Mouse (Mus musculus) liver, embryonic 12.5 days (tissue): ENCODE data around the gene Ripor2. TPM values are rescaled to one million over a fixed set of nuclear protein-coding genes. Genes with fewer than 3 reads are reported as not detected.

Experiments used
- ATAC-seq: fragments of 200-750 bp; cut with Nextera tagmentation; 2 replicates; pipeline ENCODE4 v1.8.0; 2017; ENCODE audit warnings: moderate number of reproducible peaks, mild to moderate bottlenecking, moderate library complexity
- H3K27ac ChIP-seq: fragments of 300-500 bp; sonication (generic); 2 replicates; pipeline ENCODE4 v1.5.1; 2016; ENCODE audit warnings: mild to moderate bottlenecking
- H3K27me3 ChIP-seq: fragments of 300-500 bp; sonication (generic); replicated peaks from 2 replicates; pipeline ENCODE4 v1.6.1; 2016; ENCODE audit warnings: mild to moderate bottlenecking, moderate library complexity
- H3K36me3 ChIP-seq: fragments of 300-500 bp; sonication (generic); 2 replicates; pipeline ENCODE4 v1.6.1; 2016; ENCODE audit warnings: mild to moderate bottlenecking, moderate library complexity
- H3K4me1 ChIP-seq: fragments of 300-500 bp; sonication (generic); 2 replicates; pipeline ENCODE4 v1.6.1; 2016
- H3K4me2 ChIP-seq: fragments of 300-500 bp; sonication (generic); 2 replicates; pipeline ENCODE4 v1.6.1; 2016; ENCODE audit warnings: mild to moderate bottlenecking, moderate library complexity
- H3K4me3 ChIP-seq: fragments of 300-500 bp; sonication (generic); 2 replicates; pipeline ENCODE4 v1.5.1; 2016; ENCODE audit warnings: mild to moderate bottlenecking, moderate library complexity
- H3K9ac ChIP-seq: fragments of 300-500 bp; sonication (generic); 2 replicates; pipeline ENCODE4 v1.6.1; 2016; ENCODE audit warnings: mild to moderate bottlenecking, moderate library complexity
- H3K9me3 ChIP-seq: fragments of 300-500 bp; sonication (generic); replicated peaks from 2 replicates; pipeline ENCODE4 v1.6.1; 2016; ENCODE audit warnings: mild to moderate bottlenecking, moderate library complexity
- WGBS: fragments of 180-500 bp; shearing (Covaris S2); methylation state at CpG from one replicate; pipeline ENCODE4 v1.1.7; 2016; ENCODE audit not compliant: insufficient replicate concordance; 5-methylcytosine and 5-hydroxymethylcytosine counted together
- polyA plus RNA-seq: library from polyadenylated mRNA; unstranded; fragments of >200 nt; fragmentation: Nextera tagmentation; extraction: Ambion mirVana; gene quantifications from 2 replicates; pipeline ENCODE4 v1.2.1, GENCODE M21; 2016

Gene Ripor2
- polyA plus RNA-seq, 1 experiment from 2014 or later = 8.3 TPM

DNA sequence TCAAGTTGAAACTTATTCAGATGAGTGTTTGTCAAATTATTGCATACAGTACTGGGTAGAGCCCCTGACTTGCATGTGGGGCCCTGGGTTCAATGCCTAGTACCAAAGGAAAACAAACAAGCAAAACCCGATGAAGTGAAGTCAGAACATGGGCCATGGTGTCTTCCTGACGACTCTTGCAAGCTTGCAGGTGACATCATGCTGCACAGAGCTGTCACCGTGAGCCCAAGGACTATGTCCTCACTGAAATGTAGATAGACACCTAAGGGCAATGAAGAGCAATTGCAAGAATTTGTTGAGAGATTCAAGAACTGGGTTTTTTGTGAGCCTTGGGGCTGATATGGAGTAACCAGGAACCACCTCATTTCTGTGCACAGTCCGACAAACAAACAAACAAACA is 84.8 kb downstream of the Ripor2 start:
- no peaks in the 10 kb centered on the region for H3K9me3 ChIP-seq
- no peak overlapping the region for H3K9ac ChIP-seq
- ATAC-seq = no peak
- WGBS = 65% methylated on average over 4 of the region's 4 CpGs
- no peaks in the 10 kb centered on the region for H3K4me1 ChIP-seq
- H3K27me3 ChIP-seq = no peaks in the 10 kb centered on the region
- H3K27ac ChIP-seq = no peak overlapping the region
- H3K4me3 ChIP-seq = no peak overlapping the region
- no peaks in the 10 kb centered on the region for H3K36me3 ChIP-seq
- H3K4me2 ChIP-seq = no peak overlapping the region

- no peak overlapping the region for H3K27ac ChIP-seq
- no peaks in the 10 kb centered on the region for H3K9me3 ChIP-seq
- ATAC-seq = no peak
- H3K9ac ChIP-seq = no peak overlapping the region
- no peak overlapping the region for H3K4me2 ChIP-seq
- H3K4me3 ChIP-seq = no peak overlapping the region
- 69% methylated on average over 2 of the region's 2 CpGs for WGBS
- H3K36me3 ChIP-seq = peaks cover 6% of the 10 kb centered on the region; the same call in 1 of the 2 replicates
- no peaks in the 10 kb centered on the region for H3K4me1 ChIP-seq
- H3K27me3 ChIP-seq = no peaks in the 10 kb centered on the region
Measured at GRCm38 (mm10) chr13:24668556-24668955, 86.6 kb downstream of the Ripor2 start.

- Histone ChIP-seq H3K27ac (no peak overlapping the region), H3K4me2 (no peak overlapping the region), H3K9ac (no peak overlapping the region), H3K27me3 (no peaks in the 10 kb centered on the region), H3K4me3 (no peak overlapping the region), H3K9me3 (no peaks in the 10 kb centered on the region), H3K4me1 (no peaks in the 10 kb centered on the region), H3K36me3 (peaks cover 6% of the 10 kb centered on the region; the same call in 1 of the 2 replicates)
- no peak for ATAC-seq
- WGBS = 82% methylated on average over 2 of the region's 2 CpGs
Measured at GRCm38 (mm10) chr13:24670676-24671075, 88.7 kb downstream of the Ripor2 start.

- H3K9ac ChIP-seq = no peak overlapping the region
- H3K4me3 ChIP-seq = no peak overlapping the region
- no peak overlapping the region for H3K27ac ChIP-seq
- no peak overlapping the region for H3K4me2 ChIP-seq
- ATAC-seq = no peak
- 0 out of 2 replicates have a peak, but pooled peaks cover 7% of the 10 kb centered on the region for H3K36me3 ChIP-seq
- no peaks in the 10 kb centered on the region for H3K9me3 ChIP-seq
- no peaks in the 10 kb centered on the region for H3K27me3 ChIP-seq
- 75% methylated on average over 15 of the region's 15 CpGs for WGBS
- peaks cover 3% of the 10 kb centered on the region; the same call in 1 of the 2 replicates for H3K4me1 ChIP-seq
Measured at GRCm38 (mm10) chr13:24679027-24679680, 97.2 kb downstream of the Ripor2 start.

- H3K27me3 ChIP-seq = no peaks in the 10 kb centered on the region
- no peak overlapping the region for H3K4me3 ChIP-seq
- peaks cover 11% of the 10 kb centered on the region; the same call in 1 of the 2 replicates for H3K4me1 ChIP-seq
- no peak for ATAC-seq
- 0 out of 2 replicates have a peak, but pooled peaks cover 7% of the 10 kb centered on the region for H3K36me3 ChIP-seq
- H3K4me2 ChIP-seq = no peak overlapping the region
- no peaks in the 10 kb centered on the region for H3K9me3 ChIP-seq
- WGBS = 84% methylated on average over 4 of the region's 4 CpGs
- no peak overlapping the region for H3K9ac ChIP-seq
- no peak overlapping the region for H3K27ac ChIP-seq
Measured at GRCm38 (mm10) chr13:24680951-24681350, 99.0 kb downstream of the Ripor2 start.

GRCm38 (mm10) chr13:24682346-24682745 is 100.4 kb downstream of the Ripor2 start:
- peaks cover 23% of the 10 kb centered on the region for H3K4me1 ChIP-seq
- WGBS = 45% methylated on average over 5 of the region's 5 CpGs
- H3K9ac ChIP-seq = no peak overlapping the region
- no peak overlapping the region for H3K4me3 ChIP-seq
- no peak overlapping the region for H3K27ac ChIP-seq
- H3K9me3 ChIP-seq = no peaks in the 10 kb centered on the region
- H3K4me2 ChIP-seq = no peak overlapping the region
- no peak for ATAC-seq
- no peaks in the 10 kb centered on the region for H3K27me3 ChIP-seq
- H3K36me3 ChIP-seq = 0 out of 2 replicates have a peak, but pooled peaks cover 7% of the 10 kb centered on the region

- ATAC-seq = no peak
- Histone ChIP-seq H3K9ac (no peak overlapping the region), H3K4me1 (peaks cover 23% of the 10 kb centered on the region), H3K4me3 (no peak overlapping the region), H3K36me3 (0 out of 2 replicates have a peak, but pooled peaks cover 7% of the 10 kb centered on the region), H3K27ac (no peak overlapping the region), H3K4me2 (no peak overlapping the region), H3K9me3 (no peaks in the 10 kb centered on the region), H3K27me3 (no peaks in the 10 kb centered on the region)
- 36% methylated on average over 2 of the region's 2 CpGs for WGBS
Measured at GRCm38 (mm10) chr13:24684503-24684902, 102.5 kb downstream of the Ripor2 start.

- Histone ChIP-seq H3K4me1 (peaks cover 23% of the 10 kb centered on the region), H3K27ac (no peak overlapping the region), H3K36me3 (no peaks in the 10 kb centered on the region), H3K9me3 (no peaks in the 10 kb centered on the region), H3K9ac (no peak overlapping the region), H3K27me3 (no peaks in the 10 kb centered on the region), H3K4me2 (no peak overlapping the region), H3K4me3 (no peak overlapping the region)
- whole genome bisulfite sequencing = 74% methylated on average over 5 of the region's 5 CpGs
- no peak for ATAC-seq
Measured at GRCm38 (mm10) chr13:24685846-24686245, 103.9 kb downstream of the Ripor2 start.

DNA sequence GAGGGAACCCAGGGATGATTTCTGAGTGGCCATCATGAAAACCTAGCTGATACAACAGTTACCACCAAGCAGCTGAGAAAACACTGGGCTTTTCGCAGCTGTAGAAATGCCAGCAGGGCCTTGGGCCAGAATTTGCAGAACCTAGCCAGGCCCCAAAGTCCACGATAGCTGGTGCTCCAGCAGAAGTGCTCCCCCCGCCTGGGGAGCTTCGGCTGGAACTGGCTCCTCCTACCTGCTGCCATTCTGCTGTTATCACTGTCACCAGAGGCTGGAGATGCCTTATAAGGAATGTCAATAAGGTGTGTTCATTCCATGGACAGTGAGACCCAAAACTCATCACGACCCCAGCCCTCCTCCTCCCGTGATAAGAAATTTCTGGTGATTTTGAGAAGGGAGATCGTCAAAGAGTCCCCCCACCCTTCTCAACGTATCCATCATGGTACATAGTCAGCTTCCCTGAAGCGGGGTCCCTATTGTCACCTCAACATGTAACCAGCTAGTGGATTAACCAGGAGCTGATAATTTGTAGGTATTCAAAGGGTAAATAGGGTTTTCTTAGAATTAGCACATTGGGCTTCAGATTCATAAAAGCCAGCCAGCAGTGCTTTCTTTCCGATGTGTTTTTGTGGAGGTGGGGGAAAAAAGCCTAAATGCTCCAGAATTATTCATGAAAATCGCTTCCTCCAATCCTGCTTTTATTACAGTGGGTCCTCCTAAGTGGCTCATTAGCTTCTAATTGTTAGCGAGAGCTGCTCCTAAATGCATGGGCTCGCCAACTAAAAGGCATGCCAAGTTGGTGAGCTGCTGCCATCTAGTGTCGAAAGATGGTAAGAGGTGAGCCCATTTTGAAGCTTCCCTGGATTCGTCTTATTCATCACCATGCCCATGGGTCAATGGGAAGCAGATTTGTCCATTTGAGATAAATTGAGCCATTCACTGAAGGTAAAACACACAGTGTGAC is 105.0 kb downstream of the Ripor2 start:
- Histone ChIP-seq H3K4me3 (no peak overlapping the region), H3K4me1 (peaks cover 23% of the 10 kb centered on the region), H3K27me3 (no peaks in the 10 kb centered on the region), H3K4me2 (peak overlapping the region; percentile 31), H3K9me3 (no peaks in the 10 kb centered on the region), H3K9ac (no peak overlapping the region), H3K27ac (no peak overlapping the region), H3K36me3 (no peaks in the 10 kb centered on the region)
- WGBS = 31% methylated on average over 15 of the region's 15 CpGs
- ATAC-seq = peak; percentile 67

DNA sequence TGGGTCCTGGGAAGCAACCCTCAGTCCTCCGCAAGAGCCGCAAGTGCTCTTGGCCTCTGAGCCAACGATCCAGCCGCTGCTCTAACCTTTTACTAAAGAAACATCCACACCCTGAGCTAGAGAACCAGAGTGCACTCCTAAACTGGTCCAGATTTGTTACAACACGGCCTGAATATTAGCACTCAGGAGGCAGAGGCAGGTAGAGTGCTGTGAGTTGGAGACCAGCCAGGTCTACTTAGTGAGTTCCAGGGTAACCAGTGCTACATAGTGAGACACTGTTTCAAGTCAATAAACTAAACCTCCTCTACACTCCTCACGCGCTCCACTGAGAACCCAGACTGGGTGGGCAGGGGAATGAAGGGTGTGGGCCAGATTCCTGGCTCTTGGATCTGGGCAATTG is 111.3 kb downstream of the Ripor2 start:
- Histone ChIP-seq H3K9me3 (no peaks in the 10 kb centered on the region), H3K27me3 (no peaks in the 10 kb centered on the region), H3K27ac (no peak overlapping the region), H3K4me3 (no peak overlapping the region), H3K4me1 (no peaks in the 10 kb centered on the region), H3K9ac (no peak overlapping the region), H3K36me3 (peaks cover 3% of the 10 kb centered on the region; the same call in 1 of the 2 replicates), H3K4me2 (no peak overlapping the region)
- no peak for ATAC-seq
- WGBS = 81% methylated on average over 7 of the region's 7 CpGs

DNA sequence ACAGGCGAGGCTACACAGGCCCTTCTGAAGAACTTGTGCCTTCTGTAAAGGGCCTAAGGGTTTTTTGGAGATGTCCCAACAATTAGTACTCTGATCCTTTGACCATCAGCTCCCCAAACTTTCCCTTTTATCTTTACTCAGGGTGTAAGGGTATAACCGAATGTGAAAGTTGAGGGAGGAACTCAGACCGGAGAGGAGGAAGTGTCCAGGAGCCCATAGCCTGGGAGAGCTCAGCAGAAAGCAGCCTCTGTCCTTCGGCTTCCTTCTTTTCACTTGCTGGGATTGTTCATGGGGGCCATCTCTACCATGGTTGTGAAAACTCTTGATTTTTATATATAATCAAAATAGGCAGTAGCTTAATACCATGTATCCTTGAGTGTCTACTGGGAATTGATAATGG is 116.8 kb downstream of the Ripor2 start:
- Histone ChIP-seq H3K27me3 (no peaks in the 10 kb centered on the region), H3K4me2 (no peak overlapping the region), H3K4me3 (no peak overlapping the region), H3K4me1 (no peaks in the 10 kb centered on the region), H3K27ac (no peak overlapping the region), H3K9me3 (no peaks in the 10 kb centered on the region), H3K9ac (no peak overlapping the region), H3K36me3 (peaks cover 3% of the 10 kb centered on the region; the same call in 1 of the 2 replicates)
- no peak for ATAC-seq
- WGBS = 63% methylated on average over 4 of the region's 4 CpGs

- no peaks in the 10 kb centered on the region for H3K27me3 ChIP-seq
Measured at GRCm38 (mm10) chr13:24702128-24702527, 120.1 kb downstream of the Ripor2 start.

More at GRCm38 (mm10) chr13:24702128-24702527, 120.1 kb downstream of the Ripor2 start:
- Histone ChIP-seq H3K27ac (no peak overlapping the region), H3K36me3 (no peaks in the 10 kb centered on the region), H3K9ac (no peak overlapping the region), H3K9me3 (no peaks in the 10 kb centered on the region), H3K4me2 (no peak overlapping the region), H3K4me1 (no peaks in the 10 kb centered on the region), H3K4me3 (no peak overlapping the region)
- 69% methylated on average over 5 of the region's 5 CpGs for WGBS
- ATAC-seq = no peak
